Mouse (Mus musculus): ENCODE data around the gene Klk4.

GRCm38 (mm10) chr7:43891788-43892187 lies 10.8 kb downstream of the Klk4 start:
- TF ChIP-seq CTCF (IDR thresholded peaks at IDR 0.05; ENCODE audit: insufficient read depth, low read length) = no peak
- TF ChIP-seq POLR2A (IDR thresholded peaks at IDR 0.05; ENCODE audit: borderline replicate concordance, extremely low read depth, low read depth, low read length) = no peak
